Mouse (Mus musculus) stomach, embryonic 14.5 days (tissue): ENCODE results near the gene Gm11639. TPM values are rescaled to one million over a fixed set of nuclear protein-coding genes. Genes with fewer than 3 reads are reported as not detected.
"Not testable (repeated sequence)": the region's sequence is repeated elsewhere in the genome, so short reads cannot be mapped to it uniquely, and the experiment has no call there.

ENCODE experiments used
- ATAC-seq: fragments of 200-750 bp; cut with Nextera tagmentation; 2 replicates; pipeline ENCODE4 v1.8.0; 2017; ENCODE audit warnings: low read depth, moderate TSS enrichment; ENCODE audit not compliant: insufficient number of reproducible peaks, insufficient read depth, low FRiP score
- H3K27ac ChIP-seq: fragments of 300-500 bp; sonication (generic); 2 replicates; pipeline ENCODE4 v1.5.1; 2014; ENCODE audit warnings: mild to moderate bottlenecking, low read length, moderate library complexity, mixed read lengths
- H3K27me3 ChIP-seq: fragments of 300-500 bp; sonication (generic); 2 replicates; pipeline ENCODE4 v1.6.1; 2014; ENCODE audit warnings: low read length, control low read depth, mixed read lengths; ENCODE audit not compliant: control insufficient read depth, insufficient read depth
- H3K36me3 ChIP-seq: fragments of 300-500 bp; sonication (generic); 2 replicates; pipeline ENCODE4 v1.6.1; 2014; ENCODE audit warnings: mild to moderate bottlenecking, control low read depth, low read length, moderate library complexity, mixed read lengths; ENCODE audit not compliant: control insufficient read depth, insufficient read depth
- H3K4me1 ChIP-seq: fragments of 300-500 bp; sonication (generic); 2 replicates; pipeline ENCODE4 v1.6.1; 2014; ENCODE audit warnings: low read length, control low read depth, mixed read lengths; ENCODE audit not compliant: control insufficient read depth, insufficient read depth
- H3K4me2 ChIP-seq: fragments of 300-500 bp; sonication (generic); replicated peaks from 2 replicates; pipeline ENCODE4 v1.6.1; 2014; ENCODE audit warnings: low read depth, low read length, control low read depth
- H3K4me3 ChIP-seq: fragments of 300-500 bp; sonication (generic); 2 replicates; pipeline ENCODE4 v1.5.1; 2014; ENCODE audit warnings: low read depth, low read length, control low read depth
- H3K9ac ChIP-seq: fragments of 300-500 bp; sonication (generic); replicated peaks from 2 replicates; pipeline ENCODE4 v1.6.1; 2014; ENCODE audit warnings: low read depth, mild to moderate bottlenecking, control low read depth, low read length, moderate library complexity, mixed read lengths
- H3K9me3 ChIP-seq: fragments of 300-500 bp; sonication (generic); 2 replicates; pipeline ENCODE4 v1.6.1; 2016; ENCODE audit warnings: low read depth, low read length, control low read depth; ENCODE audit not compliant: control insufficient read depth
- WGBS: fragments of 180-500 bp; shearing (Covaris S2); extraction: QIAGEN DNeasy Blood & Tissue Kit; methylation state at CpG from one replicate; pipeline ENCODE4 v1.1.7; 2014; 5-methylcytosine and 5-hydroxymethylcytosine counted together
- polyA plus RNA-seq: library from polyadenylated mRNA; unstranded; fragments of >200 nt; fragmentation: Nextera tagmentation; extraction: Ambion mirVana; gene quantifications from 2 replicates; pipeline ENCODE4 v1.2.1, GENCODE M21; 2014

The Gm11639 gene
- polyA plus RNA-seq, 1 experiment from 2014 or later: 0.03 TPM

- Histone ChIP-seq H3K27ac (no peak overlapping the region), H3K4me2 (no peak overlapping the region), H3K4me3 (no peak overlapping the region), H3K27me3 (no peaks in the 10 kb centered on the region), H3K36me3 (no peaks in the 10 kb centered on the region), H3K4me1 (no peaks in the 10 kb centered on the region), H3K9ac (no peak overlapping the region), H3K9me3 (no peaks in the 10 kb centered on the region)
- 53% methylated on average over 2 of the region's 2 CpGs for WGBS
- ATAC-seq: no peak
Observed at GRCm38 (mm10) chr11:105031103-105031502, 345.6 kb downstream of the Gm11639 start.

DNA sequence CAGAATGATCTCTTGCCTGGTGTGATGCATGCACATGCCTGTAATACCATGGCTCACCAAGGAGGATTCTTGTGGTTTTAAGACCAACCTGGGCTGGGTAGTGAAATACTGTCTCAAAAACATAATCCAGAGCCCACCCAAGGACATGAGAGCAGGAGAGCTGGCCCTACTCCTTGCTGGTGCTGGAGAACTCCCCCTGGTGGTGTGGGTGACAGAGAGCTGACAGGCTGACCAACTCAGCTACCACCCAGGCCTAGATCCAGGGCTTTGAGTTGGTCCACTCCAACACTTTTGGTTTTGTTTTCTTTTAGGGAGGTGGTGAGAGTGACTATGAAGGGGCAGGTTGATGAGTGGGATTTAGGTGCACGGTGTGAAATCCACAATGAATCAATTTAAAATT, 349.6 kb downstream of the Gm11639 start:
- Histone ChIP-seq H3K36me3 (no peaks in the 10 kb centered on the region), H3K9me3 (no peaks in the 10 kb centered on the region), H3K4me3 (no peak overlapping the region), H3K9ac (no peak overlapping the region), H3K4me2 (no peak overlapping the region), H3K4me1 (no peaks in the 10 kb centered on the region), H3K27me3 (no peaks in the 10 kb centered on the region), H3K27ac (no peak overlapping the region)
- WGBS: 91% methylated on average over 1 of the region's 1 CpGs
- no peak for ATAC-seq

DNA sequence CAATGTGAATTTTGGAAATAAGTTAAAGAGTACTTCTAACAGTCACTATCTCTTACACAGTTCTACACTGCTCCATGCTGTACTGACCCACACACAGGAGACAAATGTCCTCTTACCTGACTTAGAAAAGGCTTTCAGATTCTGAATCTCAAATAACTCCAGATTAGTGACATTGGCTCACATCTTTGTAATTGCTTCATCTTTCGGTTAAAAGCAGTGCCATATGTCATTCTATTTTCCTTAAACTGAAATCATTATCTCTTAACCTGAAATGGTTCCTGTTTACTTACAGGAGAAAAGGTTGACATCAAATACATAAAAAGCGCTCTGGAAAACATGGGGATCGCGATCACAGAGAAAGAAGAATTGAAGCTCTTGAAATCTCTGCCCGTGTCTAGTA, 377.8 kb downstream of the Gm11639 start, which contains the start of gene Efcab3:
Gene Efcab3 (plus strand): TSS at position 301 of the 400 bp plus-strand sequence.
- Histone ChIP-seq H3K4me1 (no peaks in the 10 kb centered on the region), H3K36me3 (no peaks in the 10 kb centered on the region), H3K27ac (no peak within 1 kb of the TSS), H3K9ac (no peak within 1 kb of the TSS), H3K27me3 (no peaks in the 10 kb centered on the region), H3K4me2 (no peak within 1 kb of the TSS), H3K4me3 (no peak within 1 kb of the TSS), H3K9me3 (0 out of 2 replicates have a peak, but pooled peaks cover 3% of the 10 kb centered on the region)
- no peak for ATAC-seq
- 86% methylated on average over 5 of the region's 5 CpGs for WGBS

DNA sequence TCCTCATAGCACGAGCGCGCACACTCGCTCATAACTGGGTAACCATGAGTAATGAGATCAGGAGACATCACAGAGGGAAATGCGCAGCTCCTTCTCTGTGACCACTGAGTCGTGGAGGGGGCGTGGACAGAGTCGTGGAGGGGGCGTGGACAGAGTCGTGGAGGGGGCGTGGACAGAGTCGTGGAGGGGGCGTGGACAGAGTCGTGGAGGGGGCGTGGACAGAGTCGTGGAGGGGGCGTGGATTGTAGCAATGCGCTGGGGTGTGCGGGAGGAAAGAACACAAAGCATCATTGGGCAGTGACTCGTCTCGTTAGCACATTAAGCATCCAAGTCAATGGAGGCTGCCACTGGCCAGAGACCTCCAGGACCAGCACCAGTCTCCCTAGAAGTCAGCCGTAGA, 426.9 kb downstream of the Gm11639 start:
- WGBS: 76% methylated on average over 19 of the region's 22 CpGs
- H3K27me3 ChIP-seq, H3K4me2 ChIP-seq, H3K27ac ChIP-seq, H3K9ac ChIP-seq, H3K36me3 ChIP-seq, ATAC-seq, H3K4me3 ChIP-seq, H3K4me1 ChIP-seq, H3K9me3 ChIP-seq: not testable (repeated sequence)

DNA sequence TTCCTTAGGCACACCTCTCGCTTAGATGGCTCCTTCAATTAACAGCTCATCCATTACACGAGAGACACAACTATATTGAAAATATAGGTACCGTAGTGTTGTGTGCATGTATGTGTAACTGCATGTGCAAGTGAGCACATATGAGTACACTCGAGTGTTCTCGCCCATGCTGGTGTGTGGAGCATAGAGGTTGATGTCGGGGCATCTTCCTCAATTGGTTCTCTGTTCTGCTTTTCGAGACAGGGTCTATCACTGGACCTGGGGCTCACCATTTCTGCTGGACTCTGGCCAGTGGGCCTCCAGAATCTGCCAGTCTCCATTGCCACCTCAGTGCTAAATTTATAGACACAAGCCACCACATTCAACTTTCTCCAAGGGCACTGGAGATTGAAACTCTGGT, 432.3 kb downstream of the Gm11639 start:
- no peaks in the 10 kb centered on the region for H3K36me3 ChIP-seq
- H3K4me2 ChIP-seq: no peak overlapping the region
- H3K9me3 ChIP-seq: no peaks in the 10 kb centered on the region
- H3K27me3 ChIP-seq: no peaks in the 10 kb centered on the region
- H3K27ac ChIP-seq: no peak overlapping the region
- no peaks in the 10 kb centered on the region for H3K4me1 ChIP-seq
- H3K4me3 ChIP-seq: no peak overlapping the region
- ATAC-seq: no peak
- 88% methylated on average over 7 of the region's 7 CpGs for WGBS
- no peak overlapping the region for H3K9ac ChIP-seq

DNA sequence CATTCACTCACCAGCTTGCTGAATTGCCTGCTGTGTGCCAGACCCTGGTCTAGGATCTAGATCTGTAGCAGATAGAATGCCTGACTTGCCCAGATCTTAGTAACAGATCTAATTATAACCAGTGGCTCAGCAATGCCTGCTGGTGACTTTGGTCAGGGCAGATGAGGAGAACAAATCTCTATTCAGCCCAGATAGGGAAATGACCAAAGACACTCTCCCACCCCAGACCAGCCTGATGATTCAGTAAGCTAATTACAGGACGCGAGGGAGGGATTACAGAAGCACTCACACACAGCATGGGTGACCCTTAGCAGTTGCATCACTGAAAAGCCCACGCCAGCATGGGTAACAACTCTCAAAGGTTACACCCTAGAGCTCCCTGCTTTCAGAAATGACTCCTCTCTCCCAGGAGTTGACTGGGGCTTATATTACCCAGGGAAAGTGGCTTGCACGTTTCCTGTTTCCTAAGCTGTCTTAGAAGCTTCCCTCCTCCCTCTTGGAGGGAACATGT, 435.1 kb downstream of the Gm11639 start:
- no peak for ATAC-seq
- Histone ChIP-seq H3K9me3 (no peaks in the 10 kb centered on the region), H3K27ac (no peak overlapping the region), H3K9ac (no peak overlapping the region), H3K27me3 (no peaks in the 10 kb centered on the region), H3K4me1 (no peaks in the 10 kb centered on the region), H3K4me2 (no peak overlapping the region), H3K36me3 (no peaks in the 10 kb centered on the region), H3K4me3 (no peak overlapping the region)
- WGBS: 35% methylated on average over 4 of the region's 4 CpGs

GRCm38 (mm10) chr11:105121792-105122191, 436.3 kb downstream of the Gm11639 start:
- not testable (repeated sequence) for H3K27me3 ChIP-seq, H3K9ac ChIP-seq, H3K4me2 ChIP-seq, H3K9me3 ChIP-seq, H3K36me3 ChIP-seq, H3K4me3 ChIP-seq, H3K4me1 ChIP-seq, ATAC-seq, H3K27ac ChIP-seq
- WGBS: 77% methylated on average over 5 of the region's 5 CpGs

DNA sequence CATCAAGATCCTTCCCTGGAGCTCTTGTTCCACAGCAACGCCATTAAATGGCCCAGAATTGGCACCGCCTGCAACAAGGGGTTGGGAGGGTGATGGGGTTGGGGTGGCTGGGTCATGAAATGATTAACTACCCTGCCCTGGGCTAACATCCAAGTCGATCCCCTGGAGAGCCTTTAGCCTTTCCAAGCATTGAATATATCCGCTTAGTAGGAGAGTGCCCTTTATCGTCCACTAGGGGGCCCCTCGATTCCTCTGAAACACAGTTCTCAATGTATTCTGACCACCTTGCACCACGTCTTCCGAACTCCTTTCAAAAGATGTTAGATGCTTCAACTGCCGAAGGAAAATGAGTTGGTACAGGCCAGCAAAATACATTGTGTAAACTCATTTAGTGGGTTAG, 438.5 kb downstream of the Gm11639 start:
- Histone ChIP-seq H3K9ac (no peak overlapping the region), H3K4me3 (no peak overlapping the region), H3K9me3 (no peaks in the 10 kb centered on the region), H3K36me3 (no peaks in the 10 kb centered on the region; the same call in 1 of the 2 replicates), H3K4me2 (no peak overlapping the region), H3K27ac (no peak overlapping the region), H3K27me3 (no peaks in the 10 kb centered on the region), H3K4me1 (peaks cover 9% of the 10 kb centered on the region; the same call in 1 of the 2 replicates)
- WGBS: 7% methylated on average over 9 of the region's 9 CpGs
- ATAC-seq: no peak
